Mouse (Mus musculus) limb, embryonic 14.5 days (tissue): Measurements from ENCODE around the gene Tmem240. TPM values are rescaled to one million over a fixed set of nuclear protein-coding genes. Genes with fewer than 3 reads are reported as not detected.

ENCODE experiments used
- ATAC-seq: fragments of 200-750 bp; cut with Nextera tagmentation; 2 replicates; pipeline ENCODE4 v1.8.0; 2017; ENCODE audit warnings: low read depth, moderate number of reproducible peaks, moderate TSS enrichment; ENCODE audit not compliant: low FRiP score
- DNase-seq: peaks from one replicate; pipeline ENCODE4 v3.0.0-alpha.2; 2015; ENCODE audit warnings: low spot score
- H3K27ac ChIP-seq: fragments of 300-500 bp; sonication (generic); replicated peaks from 2 replicates; pipeline ENCODE4 v1.5.1; 2014; ENCODE audit warnings: low read depth, mild to moderate bottlenecking, low read length, moderate library complexity, mixed read lengths
- H3K27me3 ChIP-seq: fragments of 300-500 bp; sonication (generic); 2 replicates; pipeline ENCODE4 v1.6.1; 2014; ENCODE audit warnings: low read length, mixed read lengths; ENCODE audit not compliant: control insufficient read depth, insufficient read depth
- H3K36me3 ChIP-seq: fragments of 300-500 bp; sonication (generic); 2 replicates; pipeline ENCODE4 v1.6.1; 2014; ENCODE audit warnings: mild to moderate bottlenecking, low read length, moderate library complexity, mixed read lengths; ENCODE audit not compliant: control insufficient read depth, insufficient read depth
- H3K4me1 ChIP-seq: fragments of 300-500 bp; sonication (generic); 2 replicates; pipeline ENCODE4 v1.6.1; 2014; ENCODE audit warnings: antibody characterized with exemption, low read length, mixed read lengths; ENCODE audit not compliant: control insufficient read depth, insufficient read depth
- H3K4me2 ChIP-seq: fragments of 300-500 bp; sonication (generic); replicated peaks from 2 replicates; pipeline ENCODE4 v1.6.1; 2014; ENCODE audit warnings: low read depth, mild to moderate bottlenecking, low read length, moderate library complexity; ENCODE audit not compliant: severe bottlenecking
- H3K4me3 ChIP-seq: fragments of 300-500 bp; sonication (generic); replicated peaks from 2 replicates; pipeline ENCODE4 v1.5.1; 2014; ENCODE audit warnings: low read length
- H3K9ac ChIP-seq: fragments of 300-500 bp; sonication (generic); 2 replicates; pipeline ENCODE4 v1.6.1; 2014; ENCODE audit warnings: mild to moderate bottlenecking, low read depth, low read length, moderate library complexity; ENCODE audit not compliant: severe bottlenecking
- H3K9me3 ChIP-seq: fragments of 300-500 bp; sonication (generic); 2 replicates; pipeline ENCODE4 v1.6.1; 2016; ENCODE audit warnings: low read length; ENCODE audit not compliant: control insufficient read depth
- POLR2A ChIP-seq: fragments of 200-500 bp; IDR thresholded peaks from 2 replicates; pipeline ENCODE4 v1.8.0; 2012; ENCODE audit warnings: inconsistent platforms, mild to moderate bottlenecking, moderate library complexity, borderline replicate concordance; ENCODE audit not compliant: insufficient read depth, insufficient read length; ENCODE audit errors: extremely low read depth
- WGBS: fragments of 180-500 bp; shearing (Covaris S2); extraction: QIAGEN DNeasy Blood & Tissue Kit; methylation state at CpG from one replicate; pipeline ENCODE4 v1.1.7; 2014; 5-methylcytosine and 5-hydroxymethylcytosine counted together
- polyA plus RNA-seq, 2 experiments: library from polyadenylated mRNA; depleted of rRNA in 1 of 2; stranded (reverse) in 1 of 2; unstranded in 1 of 2; fragments of >200 nt; fragmentation: Nextera tagmentation in 1 of 2; extraction: Ambion mirVana in 1 of 2; gene quantifications; 2 replicates each; pipeline versions ENCODE4 v1.2.1 to v1.2.3; 2012 to 2014

Gene Tmem240
- polyA plus RNA-seq, 2 experiments = 0.88 to 4.0 TPM

GRCm38 (mm10) chr4:155744474-155744873 lies 9.9 kb downstream of the Tmem240 start:
- H3K27ac ChIP-seq = no peak overlapping the region

DNA sequence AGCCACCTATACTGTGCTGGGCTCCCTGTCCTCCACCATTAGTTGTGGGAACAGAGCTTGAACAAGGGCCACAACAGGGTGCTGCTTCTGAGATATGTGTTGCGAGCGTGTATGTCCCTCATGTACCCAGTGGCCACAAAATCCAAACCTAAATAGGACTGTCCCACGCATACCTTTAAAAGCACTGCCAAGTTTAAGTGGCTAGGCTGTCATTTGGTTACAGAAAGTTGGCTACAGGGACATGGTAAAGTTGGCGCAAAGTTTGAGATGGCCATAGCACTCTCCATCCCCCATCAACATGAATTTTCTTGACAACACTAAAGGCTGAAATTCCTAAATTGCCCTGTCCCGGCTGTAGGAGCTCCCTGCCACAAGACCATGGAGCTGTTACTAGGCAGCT lies 10.5 kb downstream of the Tmem240 start:
- ATAC-seq (no peak), DNase-seq (no peak)
- Histone ChIP-seq H3K4me3 (no peak overlapping the region), H3K4me2 (no peak overlapping the region), H3K4me1 (no peaks in the 10 kb centered on the region), H3K27ac (no peak overlapping the region), H3K36me3 (peaks cover 98% of the 10 kb centered on the region), H3K27me3 (no peaks in the 10 kb centered on the region), H3K9me3 (no peaks in the 10 kb centered on the region), H3K9ac (no peak overlapping the region)
- TF ChIP-seq POLR2A = no peak
- 92% methylated on average over 5 of the region's 5 CpGs for WGBS

More at GRCm38 (mm10) chr4:155744474-155744873, 9.9 kb downstream of the Tmem240 start:
- Histone ChIP-seq H3K4me3 (no peak overlapping the region), H3K9ac (no peak overlapping the region), H3K27me3 (no peaks in the 10 kb centered on the region), H3K9me3 (no peaks in the 10 kb centered on the region), H3K4me1 (no peaks in the 10 kb centered on the region), H3K36me3 (peaks cover 98% of the 10 kb centered on the region), H3K4me2 (no peak overlapping the region)
- DNase-seq (no peak), ATAC-seq (no peak)
- WGBS = 94% methylated on average over 8 of the region's 8 CpGs
- no peak for TF ChIP-seq POLR2A

- H3K4me3 ChIP-seq = no peak overlapping the region
- H3K9me3 ChIP-seq = no peaks in the 10 kb centered on the region
- no peaks in the 10 kb centered on the region for H3K27me3 ChIP-seq
- WGBS = 89% methylated on average over 8 of the region's 8 CpGs
- no peak for TF ChIP-seq POLR2A
- H3K9ac ChIP-seq = no peak overlapping the region
- peaks cover 98% of the 10 kb centered on the region for H3K36me3 ChIP-seq
- ATAC-seq (no peak), DNase-seq (no peak)
- no peak overlapping the region for H3K4me2 ChIP-seq
- no peaks in the 10 kb centered on the region for H3K4me1 ChIP-seq
- H3K27ac ChIP-seq = no peak overlapping the region
Observed at GRCm38 (mm10) chr4:155746036-155746548, 11.5 kb downstream of the Tmem240 start.

GRCm38 (mm10) chr4:155746575-155747490 lies 12.2 kb downstream of the Tmem240 start:
- Histone ChIP-seq H3K9ac (no peak overlapping the region), H3K36me3 (peaks cover 98% of the 10 kb centered on the region), H3K4me3 (no peak overlapping the region), H3K4me1 (no peaks in the 10 kb centered on the region), H3K4me2 (no peak overlapping the region), H3K27me3 (no peaks in the 10 kb centered on the region), H3K9me3 (no peaks in the 10 kb centered on the region), H3K27ac (no peak overlapping the region)
- no peak for TF ChIP-seq POLR2A
- no peak for ATAC-seq
- 87% methylated on average over 17 of the region's 17 CpGs for WGBS
- no peak for DNase-seq

DNA sequence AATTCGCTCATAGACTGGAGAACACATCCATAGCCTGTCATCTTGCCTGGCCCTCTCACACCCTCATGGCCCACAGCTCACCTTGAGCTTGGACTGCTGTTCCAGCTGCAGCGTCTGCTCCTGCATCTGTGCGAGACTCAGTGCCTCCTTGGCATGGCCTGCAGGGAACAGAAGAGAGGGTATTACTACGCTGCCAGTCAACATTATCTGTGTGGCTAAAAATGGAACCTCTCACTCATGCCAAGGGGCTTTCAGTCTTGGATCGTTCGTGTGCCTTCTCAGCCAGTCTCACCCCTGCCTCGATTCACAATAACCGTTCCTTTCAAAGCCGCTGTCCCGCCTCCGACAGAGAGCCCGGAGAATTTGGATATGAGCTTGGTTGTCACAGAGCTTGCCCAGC lies 22.4 kb downstream of the Tmem240 start:
- Histone ChIP-seq H3K9ac (no peak overlapping the region), H3K27ac (no peak overlapping the region), H3K9me3 (no peaks in the 10 kb centered on the region), H3K4me3 (no peak overlapping the region), H3K4me2 (no peak overlapping the region), H3K36me3 (peaks cover 50% of the 10 kb centered on the region), H3K27me3 (no peaks in the 10 kb centered on the region), H3K4me1 (peaks cover 8% of the 10 kb centered on the region)
- no peak for ATAC-seq
- WGBS = 94% methylated on average over 12 of the region's 12 CpGs
- TF ChIP-seq POLR2A = no peak
- DNase-seq = no peak
